Mouse (Mus musculus): ENCODE measurements around the gene Usp8. TPM values are rescaled to one million over a fixed set of nuclear protein-coding genes. Genes with fewer than 3 reads are reported as not detected.

Usp8 gene
- total RNA-seq, 2 experiments from 2014 or later = 28.8 to 30.3 TPM

- DNase-seq = no peak
Measured at GRCm38 (mm10) chr2:126740314-126740713, 33.2 kb downstream of the Usp8 start.

- DNase-seq = no peak
Measured at GRCm38 (mm10) chr2:126743389-126743788, 36.3 kb downstream of the Usp8 start.

DNA sequence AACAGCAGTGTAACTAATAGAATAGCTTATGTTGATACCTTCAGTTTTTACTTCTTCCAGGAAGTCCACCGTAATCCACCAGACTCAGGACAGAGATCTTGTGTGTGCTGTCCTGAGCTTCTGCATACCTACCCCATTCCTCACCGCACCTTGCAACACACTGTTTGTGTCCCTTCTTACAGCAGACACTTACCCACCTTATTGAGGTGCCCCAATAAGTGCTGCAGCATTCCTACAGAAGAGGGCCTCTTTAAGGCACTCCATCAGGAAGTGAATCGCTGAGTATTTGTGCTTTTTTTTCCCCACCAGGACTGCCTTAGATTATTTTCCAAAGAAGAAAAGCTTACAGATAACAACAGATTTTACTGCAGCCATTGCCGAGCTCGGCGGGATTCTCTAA, 48.5 kb downstream of the Usp8 start:
- DNase-seq = no peak

- DNase-seq = no peak
Measured at GRCm38 (mm10) chr2:126759351-126759750, 52.2 kb downstream of the Usp8 start.

- no peak for DNase-seq
Measured at GRCm38 (mm10) chr2:126765867-126766582, 58.9 kb downstream of the Usp8 start.

DNA sequence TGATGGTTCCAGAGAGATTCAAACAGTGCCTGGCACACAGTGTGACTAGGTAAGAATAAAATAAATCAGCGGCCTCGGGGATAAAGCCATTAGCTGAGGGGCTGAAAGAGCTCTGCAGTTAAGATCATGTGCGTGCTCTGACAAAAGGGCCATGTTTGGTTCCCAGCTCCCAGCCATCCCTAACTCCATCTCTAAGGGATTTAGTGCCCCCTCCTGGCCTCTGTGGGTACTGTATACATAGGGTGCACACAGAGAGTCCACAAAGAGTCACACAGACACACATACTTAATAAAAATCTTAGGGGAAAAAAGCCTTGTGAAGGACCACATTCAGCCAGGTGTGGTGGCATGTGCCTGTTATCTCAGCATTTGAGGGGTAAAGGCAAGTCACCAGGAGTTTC, 60.5 kb downstream of the Usp8 start:
- DNase-seq = no peak

DNA sequence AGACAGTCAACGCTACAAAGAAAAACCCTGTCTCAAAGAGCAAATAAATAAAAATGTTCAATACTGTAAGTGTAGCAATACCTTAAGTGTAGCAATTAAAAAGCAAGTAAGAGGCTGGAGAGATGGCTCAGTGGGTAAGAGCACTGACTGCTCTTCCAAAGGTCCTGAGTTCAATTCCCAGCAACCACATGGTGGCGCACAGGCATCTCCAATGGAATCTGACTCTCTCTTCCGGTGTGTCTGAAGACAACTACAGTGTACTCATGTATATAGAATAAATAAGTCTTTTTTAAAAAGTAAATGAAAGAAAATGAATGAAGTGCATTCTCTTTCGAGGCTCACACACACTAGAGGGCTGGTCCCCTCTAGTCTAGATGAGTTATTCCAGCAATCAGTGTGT, 61.1 kb downstream of the Usp8 start:
- no peak for DNase-seq

DNA sequence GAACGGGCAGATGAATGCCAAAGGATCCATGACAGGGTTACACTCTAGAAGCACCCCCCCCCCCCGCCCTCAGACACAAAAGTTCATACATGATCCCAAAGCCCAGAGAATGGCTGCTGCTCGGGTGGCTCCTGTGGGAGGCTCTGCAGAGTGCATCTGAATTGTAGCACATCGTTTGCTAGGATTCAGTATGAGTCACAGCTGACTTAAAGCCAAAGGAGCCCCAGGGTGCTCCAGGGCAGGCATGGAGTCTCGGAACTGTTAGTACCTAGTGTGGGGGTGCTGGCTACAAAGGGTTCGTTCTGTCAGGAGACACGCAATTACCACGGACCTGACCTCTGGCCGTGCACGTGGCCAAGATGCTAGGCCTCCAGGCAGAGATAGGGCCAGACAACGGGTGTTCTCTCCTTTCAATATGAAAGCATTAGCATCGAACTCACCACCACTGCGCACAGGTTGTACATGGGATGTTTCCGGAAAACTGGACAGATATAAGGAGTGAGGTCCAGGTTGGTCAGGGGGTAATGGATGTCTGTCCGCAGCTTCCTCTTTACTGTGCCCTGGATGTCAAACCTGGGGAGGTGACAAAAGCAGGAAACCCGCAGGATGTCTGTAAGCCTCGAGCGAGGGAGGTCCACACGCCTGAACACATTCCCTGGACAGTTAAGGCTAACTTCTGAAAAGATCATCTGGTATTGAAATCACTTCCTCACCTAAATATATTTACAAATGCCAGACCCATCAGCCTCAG, 62.5 kb downstream of the Usp8 start:
- DNase-seq = peak; percentile 19

GRCm38 (mm10) chr2:126772217-126772616, 65.1 kb downstream of the Usp8 start:
- DNase-seq = no peak

- no peak for DNase-seq
Measured at GRCm38 (mm10) chr2:126775951-126776350, 68.8 kb downstream of the Usp8 start.

- no peak for DNase-seq
Measured at GRCm38 (mm10) chr2:126776416-126776815, 69.3 kb downstream of the Usp8 start.

GRCm38 (mm10) chr2:126778806-126779205, 71.7 kb downstream of the Usp8 start:
- DNase-seq = no peak

GRCm38 (mm10) chr2:126780286-126780685, 73.2 kb downstream of the Usp8 start:
- DNase-seq = no peak

- no peak for DNase-seq
Measured at GRCm38 (mm10) chr2:126781478-126781877, 74.3 kb downstream of the Usp8 start.

- DNase-seq = peak; percentile 70
Measured at GRCm38 (mm10) chr2:126782433-126782832, 75.3 kb downstream of the Usp8 start.

DNA sequence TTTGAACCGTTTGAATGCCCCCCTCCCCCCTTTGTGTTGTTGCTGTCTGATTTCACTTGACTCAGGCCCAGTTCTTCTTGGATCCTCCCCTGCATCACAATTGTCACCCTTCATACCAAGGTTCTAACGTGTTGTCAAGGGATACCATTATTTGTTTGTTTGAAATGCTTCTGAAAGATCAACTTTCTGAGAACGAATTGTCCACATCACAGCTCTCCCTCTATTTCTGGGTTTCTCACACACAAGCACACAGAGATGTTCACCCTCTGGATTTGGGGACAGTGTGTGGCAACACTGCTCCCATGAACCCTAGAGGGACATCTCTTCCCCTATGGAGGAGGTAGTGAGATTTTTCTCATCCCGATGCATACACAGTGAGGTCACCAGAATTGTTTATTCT, 76.2 kb downstream of the Usp8 start, which contains the start of gene Usp50:
Gene Usp50 (minus strand): TSS at position 101 of the 400 bp plus-strand sequence.
- no peak for DNase-seq

- DNase-seq = no peak
Measured at GRCm38 (mm10) chr2:126787721-126788342, 80.7 kb downstream of the Usp8 start.

DNA sequence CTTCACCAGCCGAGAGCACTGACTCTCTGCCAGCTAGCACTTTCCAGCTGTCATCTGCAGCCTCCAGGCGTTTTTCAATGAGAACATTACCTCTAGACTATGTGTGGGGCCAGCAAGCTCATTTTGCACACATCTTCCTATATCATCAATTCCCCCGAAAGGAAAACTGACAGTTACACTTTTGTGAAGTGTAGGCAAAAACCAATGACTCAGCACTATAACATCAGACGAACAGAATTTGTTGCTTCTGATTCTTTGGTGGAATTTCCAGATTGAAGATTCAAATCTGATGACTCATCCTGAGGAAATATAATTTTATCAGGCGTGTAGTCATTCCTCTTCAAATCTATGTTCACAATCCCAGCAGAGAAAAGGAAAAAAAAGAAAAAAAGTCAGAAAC, 85.5 kb downstream of the Usp8 start:
- no peak for DNase-seq

- DNase-seq = no peak
Measured at GRCm38 (mm10) chr2:126795708-126796107, 88.6 kb downstream of the Usp8 start.

- no peak for DNase-seq
Measured at GRCm38 (mm10) chr2:126798455-126798854, 91.3 kb downstream of the Usp8 start.

DNA sequence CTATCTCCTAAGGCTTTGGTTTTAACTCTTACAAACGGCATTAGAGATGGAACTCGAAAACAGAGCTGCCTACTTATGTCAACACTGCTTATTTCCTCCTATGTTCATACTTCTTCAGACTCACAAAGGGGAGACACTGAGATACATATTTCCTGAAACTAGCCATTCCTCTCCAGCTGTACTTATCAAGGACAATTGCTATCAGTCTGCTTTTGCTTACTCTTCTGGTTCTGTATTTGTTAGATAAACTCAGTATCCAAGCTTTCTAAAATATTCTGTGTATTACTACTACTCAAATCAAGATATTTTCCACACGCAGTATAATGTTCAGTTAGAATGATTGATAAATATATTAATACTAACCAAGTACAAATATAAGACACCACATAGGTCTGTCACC, 94.9 kb downstream of the Usp8 start:
- DNase-seq = no peak

Measured in heart, postnatal 4 days (tissue).